Mouse (Mus musculus): ENCODE measurements at regions not wholly inside any gene's neighbourhood (a gene's known extent, or its start where the extent isn't known, plus 50 kb on each side); places are given as distances from the start of the nearest gene placed in this dataset.

GRCm38 (mm10) chr16:31508981-31509380, 86.9 kb downstream of the Bdh1 start:
- H3K4me1 ChIP-seq (ENCODE audit: control insufficient read depth, insufficient read depth, low read length) = no peaks in the 10 kb centered on the region; the same call in none of the 2 replicates
- H3K4me3 ChIP-seq (replicated peaks; ENCODE audit: control insufficient read depth, low read depth, low read length) = no peak overlapping the region
- no peak overlapping the region for H3K27ac ChIP-seq (ENCODE audit: control insufficient read depth, insufficient read depth, low read depth, low read length, poor library complexity)
- TF ChIP-seq POLR2A (IDR thresholded peaks at IDR 0.05; ENCODE audit: borderline replicate concordance, control insufficient read depth, low read depth, low read length) (no peak), CTCF (IDR thresholded peaks at IDR 0.05; ENCODE audit: control insufficient read depth, insufficient read depth, low read length) (no peak)
- 39% methylated on average over 18 of the region's 18 CpGs for WGBS

- no peaks in the 10 kb centered on the region; the same call in none of the 2 replicates for H3K4me1 ChIP-seq (ENCODE audit: control insufficient read depth, insufficient read depth, low read length)
- H3K27ac ChIP-seq (ENCODE audit: control insufficient read depth, insufficient read depth, low read depth, low read length, poor library complexity) = no peak overlapping the region; the same call in 1 of the 2 replicates
- no peak for TF ChIP-seq CTCF (IDR thresholded peaks at IDR 0.05; ENCODE audit: control insufficient read depth, insufficient read depth, low read length)
- no peak for TF ChIP-seq POLR2A (IDR thresholded peaks at IDR 0.05; ENCODE audit: borderline replicate concordance, control insufficient read depth, low read depth, low read length)
- H3K4me3 ChIP-seq (replicated peaks; ENCODE audit: control insufficient read depth, low read depth, low read length) = no peak overlapping the region
- WGBS = 48% methylated on average over 8 of the region's 8 CpGs
These were observed 88.0 kb downstream of the Bdh1 start for GRCm38 (mm10) chr16:31510097-31510496.

- Histone ChIP-seq H3K27ac (ENCODE audit: control insufficient read depth, insufficient read depth, low read depth, low read length, poor library complexity) (no peak overlapping the region), H3K4me1 (ENCODE audit: control insufficient read depth, insufficient read depth, low read length) (no peaks in the 10 kb centered on the region), H3K4me3 (replicated peaks; ENCODE audit: control insufficient read depth, low read depth, low read length) (no peak overlapping the region)
- no peak for TF ChIP-seq POLR2A (IDR thresholded peaks at IDR 0.05; ENCODE audit: borderline replicate concordance, control insufficient read depth, low read depth, low read length)
- no peak for TF ChIP-seq CTCF (IDR thresholded peaks at IDR 0.05; ENCODE audit: control insufficient read depth, insufficient read depth, low read length)
- WGBS = 76% methylated on average over 3 of the region's 3 CpGs
These were observed 96.7 kb downstream of the Bdh1 start for GRCm38 (mm10) chr16:31518816-31519215.

- no peak overlapping the region for H3K4me3 ChIP-seq (replicated peaks; ENCODE audit: control insufficient read depth, low read depth, low read length)
- WGBS = 81% methylated on average over 9 of the region's 9 CpGs
- TF ChIP-seq POLR2A (IDR thresholded peaks at IDR 0.05; ENCODE audit: borderline replicate concordance, control insufficient read depth, low read depth, low read length) = no peak
- no peak for TF ChIP-seq CTCF (IDR thresholded peaks at IDR 0.05; ENCODE audit: control insufficient read depth, insufficient read depth, low read length)
- no peaks in the 10 kb centered on the region for H3K4me1 ChIP-seq (ENCODE audit: control insufficient read depth, insufficient read depth, low read length)
- no peak overlapping the region for H3K27ac ChIP-seq (ENCODE audit: control insufficient read depth, insufficient read depth, low read depth, low read length, poor library complexity)
These were observed 98.0 kb downstream of the Bdh1 start for GRCm38 (mm10) chr16:31520081-31520480.

GRCm38 (mm10) chr16:31521786-31522185, 99.7 kb downstream of the Bdh1 start:
- no peaks in the 10 kb centered on the region; the same call in 1 of the 2 replicates for H3K4me1 ChIP-seq (ENCODE audit: control insufficient read depth, insufficient read depth, low read length)
- 52% methylated on average over 6 of the region's 6 CpGs for WGBS
- H3K27ac ChIP-seq (ENCODE audit: control insufficient read depth, insufficient read depth, low read depth, low read length, poor library complexity) = no peak overlapping the region
- TF ChIP-seq POLR2A (IDR thresholded peaks at IDR 0.05; ENCODE audit: borderline replicate concordance, control insufficient read depth, low read depth, low read length) = no peak
- no peak overlapping the region for H3K4me3 ChIP-seq (replicated peaks; ENCODE audit: control insufficient read depth, low read depth, low read length)

- 42% methylated on average over 10 of the region's 10 CpGs for WGBS
- Histone ChIP-seq H3K4me1 (ENCODE audit: control insufficient read depth, insufficient read depth, low read length) (no peaks in the 10 kb centered on the region; the same call in 1 of the 2 replicates), H3K4me3 (replicated peaks; ENCODE audit: control insufficient read depth, low read depth, low read length) (no peak overlapping the region), H3K27ac (ENCODE audit: control insufficient read depth, insufficient read depth, low read depth, low read length, poor library complexity) (no peak overlapping the region)
- no peak for TF ChIP-seq POLR2A (IDR thresholded peaks at IDR 0.05; ENCODE audit: borderline replicate concordance, control insufficient read depth, low read depth, low read length)
- TF ChIP-seq CTCF (IDR thresholded peaks at IDR 0.05; ENCODE audit: control insufficient read depth, insufficient read depth, low read length) = no peak
These were observed 104.7 kb downstream of the Bdh1 start for GRCm38 (mm10) chr16:31526711-31527344.

- no peak overlapping the region for H3K4me3 ChIP-seq (replicated peaks; ENCODE audit: control insufficient read depth, low read depth, low read length)
- H3K27ac ChIP-seq (ENCODE audit: control insufficient read depth, insufficient read depth, low read depth, low read length, poor library complexity) = no peak overlapping the region
- WGBS = 23% methylated on average over 11 of the region's 11 CpGs
- TF ChIP-seq POLR2A (IDR thresholded peaks at IDR 0.05; ENCODE audit: borderline replicate concordance, control insufficient read depth, low read depth, low read length) = no peak
- no peak for TF ChIP-seq CTCF (IDR thresholded peaks at IDR 0.05; ENCODE audit: control insufficient read depth, insufficient read depth, low read length)
- H3K4me1 ChIP-seq (ENCODE audit: control insufficient read depth, insufficient read depth, low read length) = no peaks in the 10 kb centered on the region; the same call in 1 of the 2 replicates
These were observed 106.7 kb downstream of the Bdh1 start for GRCm38 (mm10) chr16:31528596-31529283.

GRCm38 (mm10) chr16:31529284-31529958, 107.3 kb downstream of the Bdh1 start:
- Histone ChIP-seq H3K4me1 (ENCODE audit: control insufficient read depth, insufficient read depth, low read length) (no peaks in the 10 kb centered on the region; the same call in 1 of the 2 replicates), H3K27ac (ENCODE audit: control insufficient read depth, insufficient read depth, low read depth, low read length, poor library complexity) (no peak overlapping the region), H3K4me3 (replicated peaks; ENCODE audit: control insufficient read depth, low read depth, low read length) (no peak overlapping the region)
- WGBS = 81% methylated on average over 13 of the region's 13 CpGs
- no peak for TF ChIP-seq POLR2A (IDR thresholded peaks at IDR 0.05; ENCODE audit: borderline replicate concordance, control insufficient read depth, low read depth, low read length)
- TF ChIP-seq CTCF (IDR thresholded peaks at IDR 0.05; ENCODE audit: control insufficient read depth, insufficient read depth, low read length) = no peak

Measured in bone marrow, adult 2 months (tissue).